Mouse (Mus musculus) small intestine, adult 2 months (tissue): ENCODE measurements at regions not wholly inside any gene's neighbourhood (a gene's known extent, or its start where the extent isn't known, plus 50 kb on each side); places are given as distances from the start of the nearest gene placed in this dataset.

Experiments used
- CTCF ChIP-seq: fragments of 200-500 bp; IDR thresholded peaks from 2 replicates; pipeline ENCODE4 v1.5.1; 2012; ENCODE audit warnings: low read depth, mild to moderate bottlenecking, control low read depth, inconsistent platforms, low read length, moderate library complexity, mixed read lengths; ENCODE audit not compliant: insufficient replicate concordance, insufficient read length; ENCODE audit errors: extremely low read depth
- POLR2A ChIP-seq: fragments of 200-500 bp; IDR thresholded peaks from 2 replicates; pipeline ENCODE4 v1.6.1; 2012; ENCODE audit warnings: low read depth, mild to moderate bottlenecking, control low read depth, inconsistent platforms, low read length, moderate library complexity

DNA sequence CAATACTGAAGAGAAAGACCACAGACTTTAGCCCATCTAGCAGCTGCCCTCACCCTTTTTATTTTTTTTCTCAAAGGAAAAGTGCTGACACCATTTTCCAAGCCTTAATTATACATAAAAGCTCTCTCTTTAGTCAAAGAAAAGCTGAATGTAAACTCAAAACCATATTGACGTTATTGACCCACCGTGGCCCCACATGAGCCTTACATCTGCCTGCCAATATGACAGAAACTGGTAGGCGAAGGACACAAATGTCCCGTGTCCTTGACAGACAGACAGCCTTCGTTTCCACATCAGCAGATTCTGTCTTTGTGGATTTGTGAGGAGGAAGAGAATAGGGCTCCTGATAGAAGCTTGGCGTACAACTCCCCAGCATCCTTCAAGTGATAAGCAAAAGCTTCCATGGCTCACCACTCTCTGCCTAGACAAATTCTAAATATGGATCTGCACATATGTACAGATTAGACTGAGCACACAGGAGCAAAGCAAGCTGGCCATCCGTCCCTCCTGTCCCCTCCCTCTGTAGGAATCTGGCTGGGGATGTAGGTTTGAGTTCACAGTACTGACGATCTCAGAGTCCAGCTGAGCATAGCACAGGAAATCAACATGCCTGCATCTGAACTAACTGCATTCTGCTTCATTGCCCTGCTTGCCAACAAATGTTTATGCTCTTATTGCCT, 90.6 kb upstream of the Pabpc6 start:
- no peak for TF ChIP-seq CTCF
- TF ChIP-seq POLR2A: no peak
